Mouse (Mus musculus): ENCODE data around the gene Shisal2a.

The Shisal2a gene

GRCm38 (mm10) chr4:108335413-108335812 is 47.7 kb downstream of the Shisal2a start:
- DNase-seq, result no peak

GRCm38 (mm10) chr4:108332041-108332440 is 51.1 kb downstream of the Shisal2a start:
- no peak for DNase-seq

DNA sequence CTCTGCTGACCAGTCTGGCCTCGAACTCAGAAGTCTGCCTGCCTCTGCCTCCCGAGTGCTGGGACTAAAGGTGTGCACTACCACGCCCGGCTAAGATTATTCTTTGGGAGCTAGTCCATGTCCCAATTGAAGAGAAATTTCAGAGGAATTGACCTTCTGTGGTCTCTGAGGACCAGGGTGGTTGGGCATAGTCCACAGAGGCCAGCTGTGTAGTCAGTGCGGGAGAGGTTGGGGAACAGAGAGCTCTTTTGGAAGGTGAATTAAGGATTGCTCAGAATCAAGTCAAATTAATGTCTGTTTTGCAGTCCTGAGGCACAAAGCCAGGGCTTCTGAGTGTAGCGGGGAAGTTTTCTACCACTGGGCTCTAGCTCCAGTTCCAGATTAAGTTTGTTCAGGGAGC is 53.3 kb downstream of the Shisal2a start:
- DNase-seq, result no peak

- DNase-seq, result peak; percentile 99
Observed at GRCm38 (mm10) chr4:108327730-108328484, 55.2 kb downstream of the Shisal2a start, which contains the start of gene Coa7. Gene Coa7, plus strand, starts transcription at chr4:108328140.

GRCm38 (mm10) chr4:108327071-108327579 is 56.0 kb downstream of the Shisal2a start:
- peak; percentile 30 to 37 for DNase-seq

DNA sequence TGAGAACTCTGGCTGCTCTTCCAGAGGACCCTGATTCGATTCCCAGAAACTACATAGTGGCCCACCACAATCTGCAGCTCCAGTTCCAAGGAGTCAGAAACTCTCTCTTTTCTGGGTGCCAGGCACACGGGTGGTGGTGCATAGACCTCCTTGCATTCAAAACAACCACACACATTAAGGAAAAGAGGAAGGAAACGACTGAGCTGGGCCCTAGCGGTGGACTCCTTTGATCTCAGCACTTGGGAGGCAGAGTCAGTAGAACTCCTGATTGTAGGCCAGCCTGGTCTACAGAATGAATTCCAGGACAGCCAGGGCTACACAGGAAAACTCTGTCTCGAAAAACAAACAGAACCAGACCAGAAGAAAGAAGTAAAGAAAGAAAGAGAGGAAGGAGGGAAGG is 59.6 kb downstream of the Shisal2a start:
- DNase-seq, result peak; percentile 49 to 56

GRCm38 (mm10) chr4:108320627-108321380 is 62.3 kb downstream of the Shisal2a start:
- DNase-seq, result peak; percentile 62 to 66

GRCm38 (mm10) chr4:108319747-108320146 is 63.4 kb downstream of the Shisal2a start:
- DNase-seq, result peak; percentile 79 to 82

GRCm38 (mm10) chr4:108318649-108319615 is 64.2 kb downstream of the Shisal2a start:
- peak; percentile 79 to 84 for DNase-seq
